Mouse (Mus musculus) mouse trophoblast stem cell (cell line): Measurements from ENCODE around the gene Efcab11.
"Not testable (repeated sequence)": the region's sequence is repeated elsewhere in the genome, so short reads cannot be mapped to it uniquely, and the experiment has no call there.

ENCODE experiments used
- in situ Hi-C, 2 experiments: fragments of 300-500 bp; cut with MseI, MboI; formaldehyde crosslinking; loops; 2 replicates in 1 of 2; 3 replicates in 1 of 2; pipeline ENCODE4 v1.15.1; 2025

Efcab11 gene

GRCm38 (mm10) chr12:99874609-99875008, 9.6 kb downstream of the Efcab11 start:
- in situ Hi-C loops, result no loop called here

- in situ Hi-C loops, result no loop called here
Measured at GRCm38 (mm10) chr12:99873443-99873842, 10.8 kb downstream of the Efcab11 start.

GRCm38 (mm10) chr12:99868821-99869220, 15.4 kb downstream of the Efcab11 start:
- in situ Hi-C loops, result no loop called here

GRCm38 (mm10) chr12:99864613-99865012, 19.6 kb downstream of the Efcab11 start:
- in situ Hi-C loops, result no loop called here

- in situ Hi-C loops, result no loop called here
Measured at GRCm38 (mm10) chr12:99860981-99861380, 23.3 kb downstream of the Efcab11 start.

GRCm38 (mm10) chr12:99859391-99860100, 24.7 kb downstream of the Efcab11 start:
- in situ Hi-C loops, result no loop called here

- in situ Hi-C loops, result no loop called here
Measured at GRCm38 (mm10) chr12:99858664-99859063, 25.6 kb downstream of the Efcab11 start.

- in situ Hi-C loops, result no loop called here
Measured at GRCm38 (mm10) chr12:99856011-99856410, 28.2 kb downstream of the Efcab11 start.

- in situ Hi-C loops, result no loop called here
Measured at GRCm38 (mm10) chr12:99853323-99854258, 30.6 kb downstream of the Efcab11 start.

- in situ Hi-C loops, result no loop called here
Measured at GRCm38 (mm10) chr12:99849996-99850395, 34.2 kb downstream of the Efcab11 start.

GRCm38 (mm10) chr12:99844951-99845350, 39.3 kb downstream of the Efcab11 start:
- in situ Hi-C loops, result no loop called here

- in situ Hi-C loops, result no loop called here
Measured at GRCm38 (mm10) chr12:99838703-99839102, 45.5 kb downstream of the Efcab11 start.

- in situ Hi-C loops, result no loop called here
Measured at GRCm38 (mm10) chr12:99838109-99838508, 46.1 kb downstream of the Efcab11 start.

GRCm38 (mm10) chr12:99837528-99837927, 46.7 kb downstream of the Efcab11 start:
- in situ Hi-C loops, result no loop called here

- in situ Hi-C loops, result no loop called here
Measured at GRCm38 (mm10) chr12:99836404-99837131, 47.7 kb downstream of the Efcab11 start.

- in situ Hi-C loops, result no loop called here
Measured at GRCm38 (mm10) chr12:99833476-99833875, 50.8 kb downstream of the Efcab11 start.

GRCm38 (mm10) chr12:99822591-99822990, 61.6 kb downstream of the Efcab11 start:
- in situ Hi-C loops, result no loop called here

- in situ Hi-C loops, result no loop called here
Measured at GRCm38 (mm10) chr12:99821309-99821934, 62.8 kb downstream of the Efcab11 start.

GRCm38 (mm10) chr12:99819186-99819974, 64.9 kb downstream of the Efcab11 start:
- in situ Hi-C loops, result no loop called here

- in situ Hi-C loops, result not testable (repeated sequence)
Measured at GRCm38 (mm10) chr12:99818006-99818405, 66.2 kb downstream of the Efcab11 start.

- in situ Hi-C loops, result no loop called here
Measured at GRCm38 (mm10) chr12:99815244-99815643, 69.0 kb downstream of the Efcab11 start.
